Mouse (Mus musculus): ENCODE measurements at regions not wholly inside any gene's neighbourhood (a gene's known extent, or its start where the extent isn't known, plus 50 kb on each side); places are given as distances from the start of the nearest gene placed in this dataset.

- no peak overlapping the region for H3K4me2 ChIP-seq
- no peaks in the 10 kb centered on the region for H3K9me3 ChIP-seq
- no peak overlapping the region for H3K4me3 ChIP-seq
- no peaks in the 10 kb centered on the region for H3K4me1 ChIP-seq
- H3K9ac ChIP-seq, result no peak overlapping the region
- WGBS, result 50% methylated on average over 1 of the region's 1 CpGs
- H3K27me3 ChIP-seq, result no peaks in the 10 kb centered on the region
- H3K27ac ChIP-seq, result no peak overlapping the region
- no peaks in the 10 kb centered on the region for H3K36me3 ChIP-seq
- no peak for ATAC-seq (ENCODE audit: insufficient number of reproducible peaks, low FRiP score, low TSS enrichment, low read depth)
These were observed 122.0 kb downstream of the Olfr1505 start for GRCm38 (mm10) chr19:14035371-14035770.

- 53% methylated on average over 1 of the region's 1 CpGs for WGBS
- no peaks in the 10 kb centered on the region for H3K27me3 ChIP-seq
- no peak overlapping the region for H3K27ac ChIP-seq
- no peak overlapping the region for H3K9ac ChIP-seq
- no peak overlapping the region for H3K4me2 ChIP-seq
- H3K4me3 ChIP-seq, result no peak overlapping the region
- no peak for ATAC-seq (ENCODE audit: insufficient number of reproducible peaks, low FRiP score, low TSS enrichment, low read depth)
- H3K36me3 ChIP-seq, result no peaks in the 10 kb centered on the region
- no peaks in the 10 kb centered on the region for H3K4me1 ChIP-seq
- no peaks in the 10 kb centered on the region for H3K9me3 ChIP-seq
These were observed 122.5 kb downstream of the Olfr1505 start for GRCm38 (mm10) chr19:14035785-14036184.

- WGBS, result 40% methylated on average over 1 of the region's 1 CpGs
- H3K4me3 ChIP-seq, result no peak overlapping the region
- no peak for ATAC-seq (ENCODE audit: insufficient number of reproducible peaks, low FRiP score, low TSS enrichment, low read depth)
These were observed 123.4 kb downstream of the Olfr1505 start for GRCm38 (mm10) chr19:14036750-14037149.

GRCm38 (mm10) chr19:14042753-14043152 lies 129.4 kb downstream of the Olfr1505 start:
- ATAC-seq (ENCODE audit: insufficient number of reproducible peaks, low FRiP score, low TSS enrichment, low read depth), result no peak
- no peaks in the 10 kb centered on the region for H3K9me3 ChIP-seq
- no peaks in the 10 kb centered on the region for H3K4me1 ChIP-seq
- H3K36me3 ChIP-seq, result no peaks in the 10 kb centered on the region
- H3K27ac ChIP-seq, result no peak overlapping the region
- H3K4me3 ChIP-seq, result no peak overlapping the region
- H3K27me3 ChIP-seq, result no peaks in the 10 kb centered on the region
- no peak overlapping the region for H3K9ac ChIP-seq
- WGBS, result 62% methylated on average over 5 of the region's 5 CpGs
- H3K4me2 ChIP-seq, result no peak overlapping the region

More at GRCm38 (mm10) chr19:14036750-14037149, 123.4 kb downstream of the Olfr1505 start:
- Histone ChIP-seq H3K27ac (no peak overlapping the region), H3K36me3 (no peaks in the 10 kb centered on the region), H3K4me1 (no peaks in the 10 kb centered on the region), H3K27me3 (no peaks in the 10 kb centered on the region), H3K4me2 (no peak overlapping the region), H3K9ac (no peak overlapping the region), H3K9me3 (no peaks in the 10 kb centered on the region)

- H3K27ac ChIP-seq, result no peak overlapping the region
- ATAC-seq (ENCODE audit: insufficient number of reproducible peaks, low FRiP score, low TSS enrichment, low read depth), result no peak
- WGBS, result 47% methylated on average over 2 of the region's 2 CpGs
These were observed 132.1 kb downstream of the Olfr1505 start for GRCm38 (mm10) chr19:14045456-14045855.

GRCm38 (mm10) chr19:14052052-14052451 lies 138.7 kb downstream of the Olfr1505 start:
- Histone ChIP-seq H3K4me2 (no peak overlapping the region), H3K9ac (no peak overlapping the region), H3K9me3 (no peaks in the 10 kb centered on the region), H3K36me3 (no peaks in the 10 kb centered on the region), H3K27ac (no peak overlapping the region), H3K27me3 (no peaks in the 10 kb centered on the region), H3K4me1 (no peaks in the 10 kb centered on the region), H3K4me3 (no peak overlapping the region)
- ATAC-seq (ENCODE audit: insufficient number of reproducible peaks, low FRiP score, low TSS enrichment, low read depth), result no peak
- WGBS, result 85% methylated on average over 4 of the region's 4 CpGs

More at GRCm38 (mm10) chr19:14045456-14045855, 132.1 kb downstream of the Olfr1505 start:
- H3K27me3 ChIP-seq, result no peaks in the 10 kb centered on the region
- no peaks in the 10 kb centered on the region for H3K36me3 ChIP-seq
- H3K9ac ChIP-seq, result no peak overlapping the region
- no peaks in the 10 kb centered on the region for H3K9me3 ChIP-seq
- no peaks in the 10 kb centered on the region for H3K4me1 ChIP-seq
- no peak overlapping the region for H3K4me3 ChIP-seq
- no peak overlapping the region for H3K4me2 ChIP-seq

- H3K27ac ChIP-seq, result no peak overlapping the region
- H3K9me3 ChIP-seq, result no peaks in the 10 kb centered on the region
- no peak for ATAC-seq (ENCODE audit: insufficient number of reproducible peaks, low FRiP score, low TSS enrichment, low read depth)
- H3K4me3 ChIP-seq, result no peak overlapping the region
- no peaks in the 10 kb centered on the region for H3K36me3 ChIP-seq
- no peaks in the 10 kb centered on the region for H3K27me3 ChIP-seq
- 11% methylated on average over 2 of the region's 2 CpGs for WGBS
- H3K4me1 ChIP-seq, result no peaks in the 10 kb centered on the region
- no peak overlapping the region for H3K4me2 ChIP-seq
- no peak overlapping the region for H3K9ac ChIP-seq
These were observed 167.2 kb downstream of the Olfr1505 start for GRCm38 (mm10) chr19:14080538-14080937.

GRCm38 (mm10) chr19:14084726-14085125 lies 171.4 kb downstream of the Olfr1505 start:
- Histone ChIP-seq H3K9ac (no peak overlapping the region), H3K4me2 (no peak overlapping the region), H3K9me3 (no peaks in the 10 kb centered on the region), H3K27me3 (no peaks in the 10 kb centered on the region), H3K27ac (no peak overlapping the region), H3K36me3 (no peaks in the 10 kb centered on the region), H3K4me1 (no peaks in the 10 kb centered on the region), H3K4me3 (no peak overlapping the region)
- ATAC-seq (ENCODE audit: insufficient number of reproducible peaks, low FRiP score, low TSS enrichment, low read depth), result no peak
- 70% methylated on average over 3 of the region's 3 CpGs for WGBS

- no peaks in the 10 kb centered on the region for H3K9me3 ChIP-seq
These were observed 176.8 kb downstream of the Olfr1505 start for GRCm38 (mm10) chr19:14090106-14090505.

GRCm38 (mm10) chr19:14094191-14094590 lies 180.9 kb downstream of the Olfr1505 start:
- Histone ChIP-seq H3K27me3 (no peaks in the 10 kb centered on the region), H3K4me1 (no peaks in the 10 kb centered on the region), H3K4me3 (no peak overlapping the region), H3K36me3 (no peaks in the 10 kb centered on the region), H3K9me3 (no peaks in the 10 kb centered on the region), H3K27ac (no peak overlapping the region), H3K4me2 (no peak overlapping the region), H3K9ac (no peak overlapping the region)
- 38% methylated on average over 2 of the region's 2 CpGs for WGBS
- ATAC-seq (ENCODE audit: insufficient number of reproducible peaks, low FRiP score, low TSS enrichment, low read depth), result no peak

More at GRCm38 (mm10) chr19:14090106-14090505, 176.8 kb downstream of the Olfr1505 start:
- 98% methylated on average over 3 of the region's 3 CpGs for WGBS
- H3K9ac ChIP-seq, result no peak overlapping the region
- H3K4me2 ChIP-seq, result no peak overlapping the region
- H3K4me1 ChIP-seq, result no peaks in the 10 kb centered on the region
- ATAC-seq (ENCODE audit: insufficient number of reproducible peaks, low FRiP score, low TSS enrichment, low read depth), result no peak
- no peak overlapping the region for H3K27ac ChIP-seq
- H3K4me3 ChIP-seq, result no peak overlapping the region
- H3K27me3 ChIP-seq, result no peaks in the 10 kb centered on the region
- no peaks in the 10 kb centered on the region for H3K36me3 ChIP-seq

- ATAC-seq (ENCODE audit: insufficient number of reproducible peaks, low FRiP score, low TSS enrichment, low read depth), result no peak
- Histone ChIP-seq H3K9ac (no peak overlapping the region), H3K4me2 (no peak overlapping the region), H3K36me3 (no peaks in the 10 kb centered on the region), H3K27ac (no peak overlapping the region), H3K4me1 (no peaks in the 10 kb centered on the region), H3K27me3 (no peaks in the 10 kb centered on the region), H3K9me3 (no peaks in the 10 kb centered on the region), H3K4me3 (no peak overlapping the region)
- 86% methylated on average over 5 of the region's 5 CpGs for WGBS
These were observed 182.9 kb downstream of the Olfr1505 start for GRCm38 (mm10) chr19:14096187-14096586.

- Histone ChIP-seq H3K27me3 (no peaks in the 10 kb centered on the region), H3K36me3 (no peaks in the 10 kb centered on the region), H3K9ac (no peak overlapping the region), H3K9me3 (no peaks in the 10 kb centered on the region), H3K4me3 (no peak overlapping the region), H3K4me2 (no peak overlapping the region), H3K4me1 (no peaks in the 10 kb centered on the region), H3K27ac (no peak overlapping the region)
- WGBS, result 62% methylated on average over 4 of the region's 4 CpGs
- ATAC-seq (ENCODE audit: insufficient number of reproducible peaks, low FRiP score, low TSS enrichment, low read depth), result no peak
These were observed 195.8 kb downstream of the Olfr1505 start for GRCm38 (mm10) chr19:14109091-14109490.

Measured in limb, embryonic 15.5 days (tissue).